Mouse (Mus musculus): ENCODE results near the gene Arl3. TPM values are rescaled to one million over a fixed set of nuclear protein-coding genes. Genes with fewer than 3 reads are reported as not detected.

Arl3 gene
- 25.7 and 39.7 TPM in 2 replicates for total RNA-seq (2012; rRNA removed)

DNA sequence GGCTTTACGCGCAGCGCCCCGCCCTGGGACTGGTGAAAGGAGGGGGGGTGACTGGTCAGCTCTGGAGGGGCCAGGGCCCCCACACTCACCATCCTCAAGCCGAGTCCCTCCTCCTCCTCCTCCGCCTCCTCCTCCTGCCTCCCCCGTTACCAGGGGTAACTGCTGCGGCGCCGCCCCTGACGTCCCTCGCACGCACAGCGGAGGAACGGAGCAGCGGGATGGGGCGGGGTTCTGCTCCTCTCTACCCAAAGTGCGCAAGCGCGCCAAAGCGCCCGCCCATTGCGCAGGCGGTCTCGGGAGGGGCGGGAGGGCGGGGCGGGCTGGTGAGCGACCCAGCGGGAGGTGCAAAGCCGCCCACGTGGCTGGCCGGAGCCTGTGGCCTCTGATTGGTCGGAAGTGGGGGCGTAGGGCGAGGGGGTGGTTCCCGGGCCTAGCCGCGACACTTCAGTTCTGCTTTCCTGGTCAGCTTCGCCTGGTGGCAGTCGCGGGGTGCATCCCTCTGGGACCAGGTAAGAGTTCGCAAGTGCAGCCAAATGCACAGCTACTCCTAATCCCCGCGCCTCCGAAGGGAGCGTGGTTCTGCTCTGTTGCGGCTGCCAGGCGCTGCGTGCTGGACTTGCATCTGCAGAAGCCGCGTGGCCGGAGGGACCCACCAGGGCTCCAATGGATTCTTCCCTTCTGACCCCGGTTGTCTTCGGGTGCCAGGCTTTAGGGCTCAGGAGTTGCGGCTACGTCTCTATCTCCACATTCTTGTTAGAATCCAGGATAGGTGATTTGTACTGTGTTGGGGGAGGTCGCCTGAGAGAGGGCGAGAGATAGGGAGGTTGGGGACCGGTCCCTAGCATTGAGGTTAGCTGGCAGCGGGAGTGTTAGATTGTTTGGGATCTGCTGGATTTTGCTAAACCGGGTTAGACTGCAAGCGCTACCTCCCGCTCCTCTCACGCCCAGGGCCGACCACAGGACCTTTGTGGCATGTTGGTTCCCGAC, at the start of gene Arl3, which contains the start of gene Sfxn2:
Gene Arl3 (minus strand): TSS at position 248 of the 987 bp plus-strand sequence.
Gene Sfxn2 (plus strand): TSS at position 415 of the 987 bp plus-strand sequence.
- H3K36me3 ChIP-seq (ENCODE audit: control insufficient read depth, insufficient read depth, low read length, poor library complexity, severe bottlenecking), result no peaks in the 10 kb centered on the region; the same call in 1 of the 2 replicates
- DNase-seq (ENCODE audit: low read depth, low spot score), result peak; percentile 89
- H3K27ac ChIP-seq (ENCODE audit: insufficient read depth, low read depth, low read length, poor library complexity, severe bottlenecking), result 0 out of 2 replicates have a peak within 1 kb of the TSS, but pooled peaks have one; percentile 44
- no peak for TF ChIP-seq HCFC1 (IDR thresholded peaks at IDR 0.05; ENCODE audit: borderline replicate concordance, insufficient read depth, low read length)
- TF ChIP-seq ZC3H11A (IDR thresholded peaks at IDR 0.05; ENCODE audit: borderline replicate concordance, low read depth, low read length), result no peak
- no peak for TF ChIP-seq ZNF384 (IDR thresholded peaks at IDR 0.05; ENCODE audit: low read depth, low read length)
- TF ChIP-seq CHD2 (IDR thresholded peaks at IDR 0.05; ENCODE audit: low read depth, low read length), result 0 out of 2 replicates have a peak, but pooled peaks have one; percentile 19
- no peak for TF ChIP-seq MAFK (IDR thresholded peaks at IDR 0.05; ENCODE audit: insufficient read depth, low read depth, low read length)
- peak within 1 kb of the TSS; percentile 88 to 94 for H3K4me3 ChIP-seq (ENCODE audit: insufficient read depth in 1 of 2, low read depth in 1 of 2, low read length in 2 of 2, poor library complexity in 1 of 2, severe bottlenecking in 1 of 2)
- H3K4me1 ChIP-seq (ENCODE audit: control insufficient read depth in 2 of 2, insufficient read depth in 2 of 2, low read length in 2 of 2, poor library complexity in 1 of 2), result peaks cover 2 to 6% of the 10 kb centered on the region in 2 experiments; a peak in 2 of 4 replicates
- in situ Hi-C loops (cut with MboI; ENCODE audit: low sequenced_read_pairs in 2 of 2, unreplicated experiment in 2 of 2), result no loop called here
- peak within 1 kb of the TSS; percentile 86 for H3K9ac ChIP-seq (ENCODE audit: insufficient read depth, low read depth, low read length, poor library complexity, severe bottlenecking)
- H3K9me3 ChIP-seq (ENCODE audit: control insufficient read depth, insufficient read depth, low read depth, low read length), result no peaks in the 10 kb centered on the region

DNA sequence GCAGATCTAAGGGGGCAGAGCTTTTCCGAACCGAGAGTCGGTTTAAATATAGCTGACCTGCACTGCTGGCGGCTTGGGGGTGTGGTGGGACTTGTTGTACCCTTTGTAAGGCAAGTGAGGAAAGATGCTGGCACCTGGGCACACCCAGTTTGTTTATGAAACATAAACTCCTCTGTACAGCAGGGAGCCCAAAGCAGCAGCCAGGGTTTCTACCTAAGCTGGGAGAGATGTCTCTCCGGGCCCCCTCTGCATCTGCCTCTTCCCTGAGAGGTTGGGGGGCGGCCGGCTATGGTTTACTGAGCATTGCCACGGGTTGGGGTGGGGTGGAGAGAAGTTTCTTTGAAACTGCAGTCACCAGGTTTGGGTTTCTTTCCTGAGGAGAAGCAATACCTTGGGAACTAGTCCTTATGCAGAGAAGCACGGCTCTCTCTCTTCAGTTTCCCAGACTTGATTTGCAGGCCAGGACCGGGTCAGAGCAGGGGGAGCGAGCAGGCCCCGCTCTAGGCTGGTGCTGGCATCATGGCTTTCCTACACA, 49.7 kb upstream of the Arl3 start:
- TF ChIP-seq CHD2 (IDR thresholded peaks at IDR 0.05; ENCODE audit: low read depth, low read length) (no peak), ZC3H11A (IDR thresholded peaks at IDR 0.05; ENCODE audit: borderline replicate concordance, low read depth, low read length) (no peak), MAFK (IDR thresholded peaks at IDR 0.05; ENCODE audit: insufficient read depth, low read depth, low read length) (no peak), HCFC1 (IDR thresholded peaks at IDR 0.05; ENCODE audit: borderline replicate concordance, insufficient read depth, low read length) (no peak), ZNF384 (IDR thresholded peaks at IDR 0.05; ENCODE audit: low read depth, low read length) (no peak)
- no peaks in the 10 kb centered on the region for H3K36me3 ChIP-seq (ENCODE audit: control insufficient read depth, insufficient read depth, low read length, poor library complexity, severe bottlenecking)
- no peak overlapping the region for H3K9ac ChIP-seq (ENCODE audit: insufficient read depth, low read depth, low read length, poor library complexity, severe bottlenecking)
- in situ Hi-C loops (cut with MboI; ENCODE audit: low sequenced_read_pairs in 2 of 2, unreplicated experiment in 2 of 2), result no loop called here
- H3K27ac ChIP-seq (ENCODE audit: insufficient read depth, low read depth, low read length, poor library complexity, severe bottlenecking), result no peak overlapping the region
- DNase-seq (ENCODE audit: low read depth, low spot score), result no peak
- H3K4me1 ChIP-seq (ENCODE audit: control insufficient read depth in 2 of 2, insufficient read depth in 2 of 2, low read length in 2 of 2, poor library complexity in 1 of 2), result peaks cover 6 to 36% of the 10 kb centered on the region in 2 experiments
- H3K9me3 ChIP-seq (ENCODE audit: control insufficient read depth, insufficient read depth, low read depth, low read length), result no peaks in the 10 kb centered on the region
- H3K4me3 ChIP-seq (ENCODE audit: insufficient read depth in 1 of 2, low read depth in 1 of 2, low read length in 2 of 2, poor library complexity in 1 of 2, severe bottlenecking in 1 of 2), result no peak overlapping the region

DNA sequence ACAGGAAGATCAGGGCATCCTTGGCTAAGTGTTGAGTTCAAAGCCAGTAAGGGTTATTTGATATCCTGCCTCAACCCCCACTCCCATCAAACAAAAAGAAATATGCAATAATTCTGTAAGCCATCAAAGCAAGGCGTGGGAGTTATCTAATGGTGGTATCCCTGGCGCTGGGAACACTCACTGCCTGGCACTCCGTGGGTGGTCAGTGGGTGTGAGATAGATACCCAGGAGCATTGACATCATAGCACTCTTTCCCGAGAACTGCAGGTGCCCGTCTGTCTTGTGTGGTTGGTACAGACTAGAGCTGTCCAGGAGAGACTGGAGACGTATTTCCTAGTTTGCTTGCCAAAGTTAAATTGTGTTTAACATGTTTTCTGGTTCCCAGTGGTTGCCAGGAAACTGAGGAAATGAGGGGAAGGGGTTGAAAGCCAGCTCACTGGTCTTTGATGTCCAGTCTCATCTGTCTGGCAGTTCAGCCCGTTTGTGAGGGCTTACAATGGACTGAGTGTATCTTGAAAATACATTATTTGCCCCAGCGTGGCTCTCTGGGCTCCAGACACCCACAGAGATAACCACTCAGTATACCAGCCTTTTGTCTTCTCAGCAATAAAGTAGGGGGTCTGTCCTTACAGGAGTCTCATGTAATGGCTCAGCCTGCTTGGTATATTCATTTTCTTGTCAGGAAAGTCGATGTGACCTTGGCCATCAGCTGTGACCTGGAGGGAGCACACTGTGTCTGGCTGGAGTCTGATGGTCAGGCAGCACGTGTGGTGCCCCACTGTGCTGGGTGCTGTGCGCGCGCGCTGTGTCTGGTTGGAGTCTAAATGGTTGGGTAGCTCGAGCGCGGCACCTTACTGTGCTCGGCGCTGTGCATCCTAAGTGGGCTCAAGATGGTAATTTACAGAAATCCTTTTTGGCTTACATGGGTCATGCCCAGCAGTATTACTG, 48.5 kb upstream of the Arl3 start:
- in situ Hi-C loops (cut with MboI; ENCODE audit: low sequenced_read_pairs in 2 of 2, unreplicated experiment in 2 of 2), result no loop called here
- TF ChIP-seq ZNF384 (IDR thresholded peaks at IDR 0.05; ENCODE audit: low read depth, low read length), result no peak
- no peak for TF ChIP-seq ZC3H11A (IDR thresholded peaks at IDR 0.05; ENCODE audit: borderline replicate concordance, low read depth, low read length)
- TF ChIP-seq MAFK (IDR thresholded peaks at IDR 0.05; ENCODE audit: insufficient read depth, low read depth, low read length), result no peak
- no peak for TF ChIP-seq CHD2 (IDR thresholded peaks at IDR 0.05; ENCODE audit: low read depth, low read length)
- TF ChIP-seq HCFC1 (IDR thresholded peaks at IDR 0.05; ENCODE audit: borderline replicate concordance, insufficient read depth, low read length), result no peak
- DNase-seq (ENCODE audit: low read depth, low spot score), result no peak

More for the DNA sequence above, 48.5 kb upstream of the Arl3 start:
- Histone ChIP-seq H3K4me3 (ENCODE audit: insufficient read depth in 1 of 2, low read depth in 1 of 2, low read length in 2 of 2, poor library complexity in 1 of 2, severe bottlenecking in 1 of 2) (no peak overlapping the region), H3K36me3 (ENCODE audit: control insufficient read depth, insufficient read depth, low read length, poor library complexity, severe bottlenecking) (no peaks in the 10 kb centered on the region), H3K27ac (ENCODE audit: insufficient read depth, low read depth, low read length, poor library complexity, severe bottlenecking) (no peak overlapping the region), H3K4me1 (ENCODE audit: control insufficient read depth in 2 of 2, insufficient read depth in 2 of 2, low read length in 2 of 2, poor library complexity in 1 of 2) (peaks cover 9 to 45% of the 10 kb centered on the region in 2 experiments), H3K9me3 (ENCODE audit: control insufficient read depth, insufficient read depth, low read depth, low read length) (no peaks in the 10 kb centered on the region), H3K9ac (ENCODE audit: insufficient read depth, low read depth, low read length, poor library complexity, severe bottlenecking) (no peak overlapping the region)

Measured in ES-E14 (cell line).